ENCODE assay signal across 19 mouse cellular contexts in genomic region chr1:164559546-164560228, GRCm38 (mm10).
"Had no signal": no experiment of that assay in that cellular context is flagged by ENCODE, and none has a peak within 500 bp of the region (broad histone marks: within the 10 kb centered on the region; RNA-seq: fewer than 3 reads in every experiment).

No protein-coding gene starts in this region.

- H3K27me3 ChIP-seq: kidney, embryonic 15.5 days; liver, embryonic 13.5 days; midbrain, embryonic 12.5 days; midbrain, embryonic 15.5 days; neural tube, embryonic 12.5 days; neural tube, embryonic 15.5 days; stomach, embryonic 15.5 days had no signal

- H3K4me3 ChIP-seq: kidney, embryonic 15.5 days; left cerebral cortex, adult 2 months; liver, embryonic 13.5 days; midbrain, embryonic 12.5 days; midbrain, embryonic 15.5 days; neural tube, embryonic 12.5 days; neural tube, embryonic 15.5 days; stomach, embryonic 15.5 days had no signal

- H3K9me3 ChIP-seq: kidney, embryonic 15.5 days; liver, embryonic 13.5 days; midbrain, embryonic 12.5 days; midbrain, embryonic 15.5 days; neural tube, embryonic 12.5 days; neural tube, embryonic 15.5 days; stomach, embryonic 15.5 days had no signal

- H3K36me3 ChIP-seq: kidney, embryonic 15.5 days; liver, embryonic 13.5 days; midbrain, embryonic 12.5 days; midbrain, embryonic 15.5 days; neural tube, embryonic 12.5 days; neural tube, embryonic 15.5 days; stomach, embryonic 15.5 days had no signal

- H3K4me1 ChIP-seq: kidney, embryonic 15.5 days; liver, embryonic 13.5 days; midbrain, embryonic 12.5 days; midbrain, embryonic 15.5 days; neural tube, embryonic 12.5 days; neural tube, embryonic 15.5 days; stomach, embryonic 15.5 days had no signal

- DNase-seq: kidney, adult 8-10 months; kidney, postnatal 10 days; kidney, postnatal 36 days; layer of hippocampus, postnatal 36 days; liver, embryonic 13.5 days; retina, postnatal 1 day; right cerebral cortex, postnatal 25 days; spleen, adult 18-20 months; thymus, postnatal 25 days had no signal

- H3K9ac ChIP-seq: kidney, embryonic 15.5 days; liver, embryonic 13.5 days; lung, embryonic 14.5 days; midbrain, embryonic 12.5 days; midbrain, embryonic 15.5 days; neural tube, embryonic 12.5 days; neural tube, embryonic 15.5 days; stomach, embryonic 15.5 days had no signal

- H3K27ac ChIP-seq: kidney, embryonic 15.5 days; left cerebral cortex, adult 2 months; liver, embryonic 13.5 days; macrophage; midbrain, embryonic 12.5 days; midbrain, embryonic 15.5 days; neural tube, embryonic 12.5 days; neural tube, embryonic 15.5 days; stomach, embryonic 15.5 days had no signal

- ATAC-seq: lung, postnatal 0 days; midbrain, embryonic 15.5 days had no signal

- H3K4me2 ChIP-seq: kidney, embryonic 15.5 days; liver, embryonic 13.5 days; lung, embryonic 14.5 days; midbrain, embryonic 12.5 days; midbrain, embryonic 15.5 days; neural tube, embryonic 12.5 days; neural tube, embryonic 15.5 days; stomach, embryonic 15.5 days had no signal
